Mouse (Mus musculus) lung, adult 2 months (tissue): ENCODE data around the gene Msrb2.

Experiments used
- CTCF ChIP-seq: fragments of 200-500 bp; IDR thresholded peaks from 2 replicates; pipeline ENCODE4 v1.5.1; 2011; ENCODE audit warnings: mild to moderate bottlenecking, low read length, control low read depth; ENCODE audit not compliant: insufficient read depth
- POLR2A ChIP-seq: fragments of 200-500 bp; IDR thresholded peaks from 2 replicates; pipeline ENCODE4 v1.6.1; 2011; ENCODE audit warnings: low read depth, mild to moderate bottlenecking, control low read depth, low read length, borderline replicate concordance; ENCODE audit errors: extremely low read depth

DNA sequence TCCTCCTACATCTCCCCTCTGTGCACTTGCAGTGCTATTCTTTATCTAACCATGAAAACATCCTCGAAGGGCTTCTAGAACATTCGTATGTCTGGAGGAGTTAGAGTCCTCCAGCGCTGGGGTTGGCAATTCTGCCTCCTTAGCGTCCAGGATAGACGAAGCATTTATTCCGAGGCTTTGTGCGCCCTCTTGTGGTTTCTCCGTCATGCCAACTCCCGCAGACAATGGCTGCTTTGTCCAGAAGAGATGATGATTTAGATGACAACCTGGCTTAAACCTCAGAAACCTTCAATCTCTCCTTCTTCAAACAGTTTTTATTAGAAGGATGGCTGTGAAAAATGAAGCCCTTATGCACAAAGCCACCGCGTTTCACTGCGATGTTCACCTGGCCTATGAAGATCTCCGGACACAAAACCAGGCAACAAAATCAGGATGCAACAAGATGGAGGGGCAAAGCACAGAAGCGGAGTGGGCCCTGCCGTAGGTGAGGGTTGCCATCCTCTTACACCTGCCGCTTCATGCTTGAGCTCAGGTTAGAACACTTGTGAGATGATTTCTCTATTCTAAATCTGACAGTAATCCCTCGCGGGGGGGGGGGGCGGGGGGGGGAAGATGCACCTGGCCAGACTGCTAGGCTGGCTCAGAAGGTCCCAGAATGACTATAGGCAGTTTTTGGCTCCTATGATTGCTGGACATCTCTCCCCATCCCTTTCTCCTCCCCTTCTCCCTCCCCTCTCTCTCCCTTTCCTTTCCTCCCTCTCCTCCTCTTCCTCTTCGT is 26.4 kb upstream of the Msrb2 start:
- TF ChIP-seq CTCF (peak; percentile 95), POLR2A (no peak)
